Mouse (Mus musculus): ENCODE data around the gene Tbcel. TPM values are rescaled to one million over a fixed set of nuclear protein-coding genes. Genes with fewer than 3 reads are reported as not detected.

Gene Tbcel
- total RNA-seq, 4 experiments from 2014 or later, result 49.7 to 60.5 (median 54.2) TPM

- no peak for DNase-seq (ENCODE audit: low spot score in 2 of 2)
Observed at GRCm38 (mm10) chr9:42486913-42487312, 20.7 kb downstream of the Tbcel start.

- DNase-seq (ENCODE audit: low spot score in 2 of 2), result no peak
Observed at GRCm38 (mm10) chr9:42484667-42485066, 22.9 kb downstream of the Tbcel start.

- no peak for DNase-seq (ENCODE audit: low spot score in 2 of 2)
Observed at GRCm38 (mm10) chr9:42482944-42483343, 24.7 kb downstream of the Tbcel start.

- no peak for DNase-seq (ENCODE audit: low spot score in 2 of 2)
Observed at GRCm38 (mm10) chr9:42476166-42476565, 31.4 kb downstream of the Tbcel start.

GRCm38 (mm10) chr9:42474244-42474643 is 33.4 kb downstream of the Tbcel start:
- no peak for DNase-seq (ENCODE audit: low spot score in 2 of 2)

- peak; percentile 90 to 93 for DNase-seq (ENCODE audit: low spot score in 2 of 2)
Observed at GRCm38 (mm10) chr9:42471921-42472747, 35.5 kb downstream of the Tbcel start.

GRCm38 (mm10) chr9:42471214-42471613 is 36.4 kb downstream of the Tbcel start:
- peak in 1 of 2 experiments; percentile 45 for DNase-seq (ENCODE audit: low spot score in 2 of 2)

- DNase-seq (ENCODE audit: low spot score in 2 of 2), result no peak
Observed at GRCm38 (mm10) chr9:42469323-42469722, 38.3 kb downstream of the Tbcel start.

GRCm38 (mm10) chr9:42468360-42468759 is 39.2 kb downstream of the Tbcel start:
- DNase-seq (ENCODE audit: low spot score in 2 of 2), result no peak

- no peak for DNase-seq (ENCODE audit: low spot score in 2 of 2)
Observed at GRCm38 (mm10) chr9:42467116-42467815, 40.3 kb downstream of the Tbcel start.

GRCm38 (mm10) chr9:42465661-42466091 is 41.9 kb downstream of the Tbcel start:
- no peak for DNase-seq (ENCODE audit: low spot score in 2 of 2)

- no peak for DNase-seq (ENCODE audit: low spot score in 2 of 2)
Observed at GRCm38 (mm10) chr9:42464181-42464580, 43.4 kb downstream of the Tbcel start.

GRCm38 (mm10) chr9:42463220-42463989 is 44.2 kb downstream of the Tbcel start:
- no peak for DNase-seq (ENCODE audit: low spot score in 2 of 2)

GRCm38 (mm10) chr9:42462585-42463219 is 44.9 kb downstream of the Tbcel start:
- no peak for DNase-seq (ENCODE audit: low spot score in 2 of 2)

GRCm38 (mm10) chr9:42461390-42462108 is 46.1 kb downstream of the Tbcel start:
- no peak for DNase-seq (ENCODE audit: low spot score in 2 of 2)

GRCm38 (mm10) chr9:42460353-42460752 is 47.3 kb downstream of the Tbcel start:
- peak in 1 of 2 experiments; percentile 4 for DNase-seq (ENCODE audit: low spot score in 2 of 2)

- no peak for DNase-seq (ENCODE audit: low spot score in 2 of 2)
Observed at GRCm38 (mm10) chr9:42459736-42460135, 47.9 kb downstream of the Tbcel start.

- no peak for DNase-seq (ENCODE audit: low spot score in 2 of 2)
Observed at GRCm38 (mm10) chr9:42458741-42459515, 48.7 kb downstream of the Tbcel start.

GRCm38 (mm10) chr9:42457501-42457900 is 50.1 kb downstream of the Tbcel start:
- no peak for DNase-seq (ENCODE audit: low spot score in 2 of 2)

GRCm38 (mm10) chr9:42454364-42454763 is 53.2 kb downstream of the Tbcel start:
- DNase-seq (ENCODE audit: low spot score in 2 of 2), result no peak

Data from layer of hippocampus, adult 8-10 months (tissue).